Mouse (Mus musculus): Measurements from ENCODE around the gene Myl6b. TPM values are rescaled to one million over a fixed set of nuclear protein-coding genes. Genes with fewer than 3 reads are reported as not detected.

Gene Myl6b
- polyA plus RNA-seq, 1 experiment from 2014 or later = 5.5 TPM

- Histone ChIP-seq H3K27ac (ENCODE audit: low read length) (no peak overlapping the region), H3K36me3 (ENCODE audit: insufficient read depth, low read length) (no peaks in the 10 kb centered on the region), H3K4me3 (ENCODE audit: low read depth, low read length) (no peak overlapping the region), H3K9ac (replicated peaks; ENCODE audit: low read depth) (no peak overlapping the region), H3K4me1 (ENCODE audit: insufficient read depth, low read depth, low read length) (no peaks in the 10 kb centered on the region), H3K4me2 (replicated peaks; ENCODE audit: low read depth, low read length) (no peak overlapping the region), H3K9me3 (ENCODE audit: low read length) (no peaks in the 10 kb centered on the region), H3K27me3 (replicated peaks; ENCODE audit: insufficient read depth, low read length) (no peaks in the 10 kb centered on the region)
- ATAC-seq = no peak
- DNase-seq (ENCODE audit: low spot score) = no peak
- TF ChIP-seq EP300 (IDR thresholded peaks at IDR 0.05) (no peak), CTCF (IDR thresholded peaks at IDR 0.05) (no peak)
- 68% methylated on average over 6 of the region's 6 CpGs for WGBS
These were observed 47.5 kb downstream of the Myl6b start for GRCm38 (mm10) chr10:128451014-128451413.

- H3K9ac ChIP-seq (replicated peaks; ENCODE audit: low read depth) = no peak overlapping the region
- 0 out of 2 replicates have a peak, but pooled peaks cover 5% of the 10 kb centered on the region for H3K36me3 ChIP-seq (ENCODE audit: insufficient read depth, low read length)
- H3K9me3 ChIP-seq (ENCODE audit: low read length) = no peaks in the 10 kb centered on the region
- DNase-seq (ENCODE audit: low spot score) (peak; percentile 23), ATAC-seq (peak; percentile 19; the same call in 1 of the 2 replicates)
- no peak overlapping the region for H3K4me2 ChIP-seq (replicated peaks; ENCODE audit: low read depth, low read length)
- H3K27me3 ChIP-seq (replicated peaks; ENCODE audit: insufficient read depth, low read length) = no peaks in the 10 kb centered on the region
- H3K4me3 ChIP-seq (ENCODE audit: low read depth, low read length) = no peak overlapping the region
- no peak overlapping the region for H3K27ac ChIP-seq (ENCODE audit: low read length)
- WGBS = 43% methylated on average over 4 of the region's 4 CpGs
- no peaks in the 10 kb centered on the region for H3K4me1 ChIP-seq (ENCODE audit: insufficient read depth, low read depth, low read length)
- TF ChIP-seq EP300 (IDR thresholded peaks at IDR 0.05) (no peak), CTCF (IDR thresholded peaks at IDR 0.05) (no peak)
These were observed 53.1 kb downstream of the Myl6b start for GRCm38 (mm10) chr10:128445407-128445806.

GRCm38 (mm10) chr10:128444354-128444753, 54.1 kb downstream of the Myl6b start:
- 44% methylated on average over 6 of the region's 6 CpGs for WGBS
- Histone ChIP-seq H3K27ac (ENCODE audit: low read length) (no peak overlapping the region), H3K4me3 (ENCODE audit: low read depth, low read length) (no peak overlapping the region), H3K4me1 (ENCODE audit: insufficient read depth, low read depth, low read length) (no peaks in the 10 kb centered on the region), H3K4me2 (replicated peaks; ENCODE audit: low read depth, low read length) (no peak overlapping the region), H3K9me3 (ENCODE audit: low read length) (no peaks in the 10 kb centered on the region), H3K36me3 (ENCODE audit: insufficient read depth, low read length) (0 out of 2 replicates have a peak, but pooled peaks cover 5% of the 10 kb centered on the region), H3K27me3 (replicated peaks; ENCODE audit: insufficient read depth, low read length) (no peaks in the 10 kb centered on the region), H3K9ac (replicated peaks; ENCODE audit: low read depth) (no peak overlapping the region)
- DNase-seq (ENCODE audit: low spot score) = no peak
- TF ChIP-seq EP300 (IDR thresholded peaks at IDR 0.05) = no peak
- no peak for ATAC-seq

Small RNA genes lying within 50 kb of the gene (microRNA-seq; reads per million reads assigned to microRNA genes)
- gene Mir6916 (not detected), gene Mir8105 (not detected)

Other genes with a start within 250 kb of the Myl6b start
- gene Apon, start 244.6 kb downstream of the Myl6b start, polyA plus RNA-seq (2015; fragmentation: Nextera tagmentation; extraction: Ambion mirVana) = not detected in 2 replicates
- not detected in 2 replicates for gene Apof, start 230.0 kb downstream of the Myl6b start, polyA plus RNA-seq (2015; fragmentation: Nextera tagmentation; extraction: Ambion mirVana)
- gene Stat2, start 228.1 kb downstream of the Myl6b start, polyA plus RNA-seq (2015; fragmentation: Nextera tagmentation; extraction: Ambion mirVana) = 11.8 and 13.4 TPM in 2 replicates
- gene Il23a, start 199.9 kb downstream of the Myl6b start, polyA plus RNA-seq (2015; fragmentation: Nextera tagmentation; extraction: Ambion mirVana) = 0.30 and 0.32 TPM in 2 replicates
- gene Pan2, start 195.3 kb downstream of the Myl6b start, polyA plus RNA-seq (2015; fragmentation: Nextera tagmentation; extraction: Ambion mirVana) = 19.0 and 20.2 TPM in 2 replicates
- gene Cnpy2, start 176.2 kb downstream of the Myl6b start, polyA plus RNA-seq (2015; fragmentation: Nextera tagmentation; extraction: Ambion mirVana) = 243 and 244 TPM in 2 replicates
- 85.4 and 85.8 TPM in 2 replicates for gene Cs, start 161.0 kb downstream of the Myl6b start, polyA plus RNA-seq (2015; fragmentation: Nextera tagmentation; extraction: Ambion mirVana)
- 16.4 and 19.9 TPM in 2 replicates for gene Coq10a, start 129.7 kb downstream of the Myl6b start, polyA plus RNA-seq (2015; fragmentation: Nextera tagmentation; extraction: Ambion mirVana)
- gene Ankrd52, start 121.6 kb downstream of the Myl6b start, polyA plus RNA-seq (2015; fragmentation: Nextera tagmentation; extraction: Ambion mirVana) = 4.2 and 4.9 TPM in 2 replicates
- gene Slc39a5, start 97.5 kb downstream of the Myl6b start, polyA plus RNA-seq (2015; fragmentation: Nextera tagmentation; extraction: Ambion mirVana) = 0.15 TPM in 1 of 2 replicates, not detected in the other
- 48.6 and 54.7 TPM in 2 replicates for gene Nabp2, start 87.2 kb downstream of the Myl6b start, polyA plus RNA-seq (2015; fragmentation: Nextera tagmentation; extraction: Ambion mirVana)
- 31.3 and 32.2 TPM in 2 replicates for gene Rnf41, start 87.0 kb downstream of the Myl6b start, polyA plus RNA-seq (2015; fragmentation: Nextera tagmentation; extraction: Ambion mirVana)
- 28.9 and 33.0 TPM in 2 replicates for gene Smarcc2, start 39.4 kb downstream of the Myl6b start, polyA plus RNA-seq (2015; fragmentation: Nextera tagmentation; extraction: Ambion mirVana)
- 1,888 and 2,049 TPM in 2 replicates for gene Myl6, start 4.5 kb downstream of the Myl6b start, polyA plus RNA-seq (2015; fragmentation: Nextera tagmentation; extraction: Ambion mirVana)
- gene Esyt1, start 27.2 kb upstream of the Myl6b start, polyA plus RNA-seq (2015; fragmentation: Nextera tagmentation; extraction: Ambion mirVana) = 31.1 and 38.2 TPM in 2 replicates
- 13.6 and 15.3 TPM in 2 replicates for gene Zc3h10, start 49.1 kb upstream of the Myl6b start, polyA plus RNA-seq (2015; fragmentation: Nextera tagmentation; extraction: Ambion mirVana)
- gene Rpl41, start 50.6 kb upstream of the Myl6b start, polyA plus RNA-seq (2015; fragmentation: Nextera tagmentation; extraction: Ambion mirVana) = 2,921 and 3,267 TPM in 2 replicates
- 64.2 and 66.5 TPM in 2 replicates for gene Pa2g4, start 67.3 kb upstream of the Myl6b start, polyA plus RNA-seq (2015; fragmentation: Nextera tagmentation; extraction: Ambion mirVana)
- 21.4 and 22.6 TPM in 2 replicates for gene Erbb3, start 91.0 kb upstream of the Myl6b start, polyA plus RNA-seq (2015; fragmentation: Nextera tagmentation; extraction: Ambion mirVana)
- 459 and 465 TPM in 2 replicates for gene Rps26, start 128.1 kb upstream of the Myl6b start, polyA plus RNA-seq (2015; fragmentation: Nextera tagmentation; extraction: Ambion mirVana)
- 1.3 and 1.5 TPM in 2 replicates for gene Ikzf4, start 147.3 kb upstream of the Myl6b start, polyA plus RNA-seq (2015; fragmentation: Nextera tagmentation; extraction: Ambion mirVana)
- 12.3 and 12.6 TPM in 2 replicates for gene Suox, start 175.4 kb upstream of the Myl6b start, polyA plus RNA-seq (2015; fragmentation: Nextera tagmentation; extraction: Ambion mirVana)
- gene Rab5b, start 197.6 kb upstream of the Myl6b start, polyA plus RNA-seq (2015; fragmentation: Nextera tagmentation; extraction: Ambion mirVana) = 69.1 and 71.8 TPM in 2 replicates
- gene Pmel, start 205.5 kb upstream of the Myl6b start, polyA plus RNA-seq (2015; fragmentation: Nextera tagmentation; extraction: Ambion mirVana) = 1.0 and 1.4 TPM in 2 replicates
- 33.9 and 34.7 TPM in 2 replicates for gene Cdk2, start 206.3 kb upstream of the Myl6b start, polyA plus RNA-seq (2015; fragmentation: Nextera tagmentation; extraction: Ambion mirVana)
- 16.8 and 17.9 TPM in 2 replicates for gene Dgka, start 246.2 kb upstream of the Myl6b start, polyA plus RNA-seq (2015; fragmentation: Nextera tagmentation; extraction: Ambion mirVana)
- gene Pym1, start 249.2 kb upstream of the Myl6b start, polyA plus RNA-seq (2015; fragmentation: Nextera tagmentation; extraction: Ambion mirVana) = 23.4 and 24.9 TPM in 2 replicates